Mouse (Mus musculus) brown adipose tissue, adult 24 weeks (tissue): ENCODE measurements around the gene Rnaseh2a. TPM values are rescaled to one million over a fixed set of nuclear protein-coding genes. Genes with fewer than 3 reads are reported as not detected.

ENCODE experiments used
- H3K27ac ChIP-seq: fragments of 200-500 bp; replicated peaks from 2 replicates; pipeline ENCODE4 v1.5.1; 2012; ENCODE audit warnings: low read depth, mild to moderate bottlenecking, low read length
- H3K4me1 ChIP-seq: fragments of 200-500 bp; 2 replicates; pipeline ENCODE4 v1.6.1; 2012; ENCODE audit warnings: low read length, mixed read lengths; ENCODE audit not compliant: control insufficient read depth, insufficient read depth, insufficient read length
- H3K4me3 ChIP-seq: fragments of 200-500 bp; 2 replicates; pipeline ENCODE4 v1.5.1; 2012; ENCODE audit warnings: low read depth, mild to moderate bottlenecking, low read length, moderate library complexity; ENCODE audit not compliant: insufficient read depth
- polyA plus RNA-seq: library from polyadenylated mRNA; stranded (reverse); fragments of >200 nt; gene quantifications from 2 replicates; pipeline ENCODE4 v1.2.4, GENCODE M21; 2012; ENCODE audit not compliant: missing spikeins, insufficient read depth, insufficient read length

Rnaseh2a gene
- polyA plus RNA-seq, 1 experiment, result 26.6 TPM

DNA sequence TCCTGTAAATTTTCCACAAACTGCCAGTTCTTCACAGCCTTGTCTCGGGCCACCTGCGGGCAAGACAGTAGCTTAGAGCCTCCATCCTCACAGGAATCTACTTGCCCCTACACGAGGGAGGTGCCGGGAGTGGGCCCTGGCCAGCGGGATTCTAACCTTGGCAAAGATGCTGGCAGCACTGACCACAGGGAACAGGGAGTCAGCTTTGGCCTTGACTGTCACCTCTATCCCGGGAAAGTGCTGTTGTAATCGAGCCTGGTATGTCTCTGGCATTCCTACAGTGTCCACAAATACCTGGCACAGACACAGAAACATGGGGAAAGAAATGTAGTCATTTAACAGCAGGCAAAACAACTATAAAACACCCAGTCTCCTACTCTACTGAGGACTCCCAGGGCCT lies 9.8 kb downstream of the Rnaseh2a start:
- H3K4me1 ChIP-seq, result no peaks in the 10 kb centered on the region
- H3K4me3 ChIP-seq, result no peak overlapping the region
- H3K27ac ChIP-seq, result no peak overlapping the region

DNA sequence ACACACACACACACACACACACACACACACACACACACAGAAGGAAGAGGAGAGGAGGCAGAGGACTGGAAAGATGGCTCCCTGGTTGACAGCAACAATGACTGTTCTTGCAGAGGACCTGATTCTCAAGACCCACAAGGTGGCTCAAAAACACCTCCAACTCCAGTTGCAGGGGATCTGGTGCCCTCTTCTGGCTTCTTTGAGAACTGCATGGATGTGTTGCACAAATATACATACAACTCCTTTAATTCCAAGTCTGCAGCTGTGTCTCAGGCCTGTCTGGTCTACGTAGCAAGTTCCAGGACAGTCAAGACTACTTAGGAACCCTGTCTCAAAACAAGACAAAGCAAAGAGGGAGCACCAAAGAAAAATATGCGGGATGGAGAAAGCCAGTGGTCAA lies 12.8 kb downstream of the Rnaseh2a start:
- H3K4me1 ChIP-seq, result no peaks in the 10 kb centered on the region
- no peak overlapping the region for H3K27ac ChIP-seq
- H3K4me3 ChIP-seq, result no peak overlapping the region

DNA sequence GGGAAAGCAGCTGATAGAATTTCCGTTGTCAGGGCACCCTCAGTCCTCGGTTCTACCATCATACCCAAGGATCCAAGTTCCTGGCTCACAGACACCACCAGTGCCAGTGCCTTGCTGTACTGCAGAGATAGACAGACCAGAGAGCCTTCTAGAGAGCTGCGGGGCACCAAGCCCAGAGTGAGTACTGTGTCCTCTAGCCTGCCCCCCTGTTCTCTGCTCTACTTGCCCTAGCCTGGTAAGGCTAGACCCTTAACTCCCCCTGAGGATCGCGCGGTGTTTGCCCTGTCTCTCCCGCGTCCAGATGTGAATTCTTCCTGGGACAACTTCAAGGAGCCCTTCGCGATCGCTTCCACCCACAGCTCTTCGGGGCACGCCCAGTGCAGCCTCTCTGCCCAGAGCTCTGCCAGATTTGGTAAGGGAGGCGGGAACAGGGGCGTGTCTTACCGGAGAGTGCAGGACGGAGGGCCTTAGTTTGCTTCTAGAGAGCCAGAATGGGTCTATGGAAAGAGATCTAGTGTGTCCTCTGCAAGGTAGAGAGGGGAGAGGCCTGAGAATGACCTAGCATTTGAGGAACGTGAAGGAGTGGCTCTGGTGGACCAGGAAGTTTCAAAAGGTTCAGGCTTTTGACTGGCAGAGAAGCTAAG lies 16.8 kb downstream of the Rnaseh2a start:
- no peaks in the 10 kb centered on the region for H3K4me1 ChIP-seq
- H3K4me3 ChIP-seq, result no peak overlapping the region
- no peak overlapping the region for H3K27ac ChIP-seq

DNA sequence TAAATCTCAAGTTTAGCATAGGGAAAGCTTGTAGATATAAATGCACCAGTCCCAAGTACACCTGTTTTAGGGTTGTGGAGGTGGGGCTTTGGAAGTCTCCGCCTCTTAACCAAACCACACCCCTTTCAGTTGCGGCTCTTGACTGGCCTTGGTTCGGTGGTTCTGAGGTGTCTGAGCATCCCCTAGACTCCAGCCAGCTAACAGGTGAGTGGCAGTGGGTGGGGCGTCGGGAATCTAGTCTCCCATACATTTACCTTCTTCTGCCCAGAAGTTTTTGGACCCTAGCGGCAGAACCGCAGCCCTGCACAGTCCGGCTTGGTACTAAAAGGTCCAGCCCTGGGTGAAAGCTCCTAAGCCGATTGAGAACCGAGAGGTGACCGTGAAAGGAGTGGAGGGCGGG lies 19.8 kb downstream of the Rnaseh2a start:
- Histone ChIP-seq H3K4me1 (no peaks in the 10 kb centered on the region), H3K27ac (no peak overlapping the region)

DNA sequence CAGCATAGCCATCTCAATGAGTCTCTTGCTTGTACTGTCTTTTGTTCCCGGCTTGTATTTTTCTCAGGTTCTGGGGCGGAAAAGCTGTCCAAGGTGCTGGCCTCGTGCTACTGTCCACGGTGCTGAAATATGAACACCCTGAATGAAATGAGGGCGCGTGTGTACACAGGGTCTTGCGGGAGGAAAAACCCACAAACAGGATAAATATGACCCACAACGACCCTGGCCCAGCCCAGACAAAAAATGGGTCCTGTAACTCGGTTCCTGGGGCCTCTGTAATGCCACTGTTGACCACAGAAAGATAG lies 22.4 kb downstream of the Rnaseh2a start:
- no peaks in the 10 kb centered on the region for H3K4me1 ChIP-seq
- no peak overlapping the region for H3K27ac ChIP-seq
- no peak overlapping the region for H3K4me3 ChIP-seq

More for the DNA sequence above, 19.8 kb downstream of the Rnaseh2a start:
- no peak overlapping the region for H3K4me3 ChIP-seq

DNA sequence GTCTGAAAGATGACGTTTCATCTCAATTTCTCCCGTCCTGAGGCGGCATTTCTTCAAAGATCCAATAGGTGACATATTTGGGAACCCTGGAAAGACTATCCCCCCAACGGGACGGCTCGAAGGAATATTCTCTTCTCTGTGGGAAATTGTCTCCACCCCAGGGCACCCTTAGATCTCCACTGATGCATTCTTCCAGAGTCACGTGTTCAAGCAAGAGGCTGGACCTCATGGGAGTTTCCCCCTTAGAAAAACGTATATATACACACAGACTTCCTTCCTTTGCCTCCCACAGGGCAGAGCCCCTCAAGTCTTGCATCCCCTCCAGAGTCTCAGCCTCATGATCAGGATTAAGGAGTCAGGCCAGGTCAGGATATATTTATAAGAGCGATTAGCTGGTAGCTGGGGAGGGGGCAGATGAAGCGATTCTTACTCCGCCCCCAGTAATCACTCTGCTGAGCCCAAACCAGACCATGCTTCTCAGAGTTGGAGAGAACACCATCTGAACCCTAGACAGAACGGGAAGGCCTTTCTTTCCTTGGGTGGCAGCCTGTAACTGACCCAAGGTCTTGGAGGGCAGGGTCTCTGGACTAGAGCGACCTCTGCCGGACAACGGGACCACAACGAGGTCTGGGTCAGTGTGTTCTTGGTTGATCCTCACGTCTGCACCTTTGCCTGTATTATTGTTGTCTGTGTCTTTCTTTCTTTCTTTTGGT lies 22.9 kb downstream of the Rnaseh2a start, which contains the start of gene Rtbdn:
Gene Rtbdn, plus strand, starts transcription at position 464 of the 713 bp plus-strand sequence.
- H3K4me3 ChIP-seq, result peak within 1 kb of the TSS; percentile 20
- H3K27ac ChIP-seq, result no peak within 1 kb of the TSS
- no peaks in the 10 kb centered on the region for H3K4me1 ChIP-seq

DNA sequence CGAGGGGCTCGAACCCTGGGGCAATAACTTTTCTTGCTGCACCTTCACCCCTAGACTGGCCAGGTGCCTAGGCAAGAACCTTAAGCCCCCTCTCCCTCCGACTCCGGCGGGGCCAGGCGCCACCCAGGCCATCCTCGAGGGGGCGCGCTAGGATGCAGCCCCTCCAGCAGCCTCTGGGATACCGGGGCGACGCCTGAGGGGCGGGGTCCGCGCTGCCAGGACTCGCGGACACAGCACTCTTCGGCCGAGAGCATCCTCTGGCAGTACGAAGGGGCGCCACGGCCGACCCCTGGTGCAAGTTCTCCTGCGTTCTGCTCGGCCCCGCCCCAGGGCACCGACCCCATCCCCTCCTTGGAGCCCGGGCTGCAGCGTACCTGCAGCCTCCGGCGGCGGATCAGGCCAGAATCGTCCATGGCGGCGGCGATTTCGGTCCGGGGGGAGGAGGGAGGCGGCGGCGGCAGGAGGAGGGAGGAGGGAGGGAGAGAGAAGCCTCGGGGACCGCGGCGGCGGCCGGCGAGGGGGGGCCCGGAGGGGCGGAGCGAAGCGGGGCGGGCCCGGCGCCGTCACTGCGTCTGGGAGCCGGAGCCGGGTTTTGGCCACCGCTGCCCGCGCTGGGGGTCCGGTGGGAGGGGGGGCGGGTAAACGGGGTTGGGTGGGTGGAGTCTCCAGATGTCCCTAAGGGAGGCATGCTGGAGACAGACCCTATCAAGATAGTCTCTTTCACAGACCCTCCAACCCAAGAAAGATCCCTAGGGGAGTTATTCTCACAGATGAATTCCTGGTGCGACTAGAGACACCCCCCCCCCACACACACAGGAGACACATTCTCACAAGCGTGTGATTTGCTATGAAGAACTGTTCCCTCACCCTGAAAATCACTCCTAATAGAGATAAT lies 23.7 kb downstream of the Rnaseh2a start:
- Histone ChIP-seq H3K4me1 (no peaks in the 10 kb centered on the region), H3K27ac (no peak overlapping the region), H3K4me3 (peak overlapping the region; percentile 20)

DNA sequence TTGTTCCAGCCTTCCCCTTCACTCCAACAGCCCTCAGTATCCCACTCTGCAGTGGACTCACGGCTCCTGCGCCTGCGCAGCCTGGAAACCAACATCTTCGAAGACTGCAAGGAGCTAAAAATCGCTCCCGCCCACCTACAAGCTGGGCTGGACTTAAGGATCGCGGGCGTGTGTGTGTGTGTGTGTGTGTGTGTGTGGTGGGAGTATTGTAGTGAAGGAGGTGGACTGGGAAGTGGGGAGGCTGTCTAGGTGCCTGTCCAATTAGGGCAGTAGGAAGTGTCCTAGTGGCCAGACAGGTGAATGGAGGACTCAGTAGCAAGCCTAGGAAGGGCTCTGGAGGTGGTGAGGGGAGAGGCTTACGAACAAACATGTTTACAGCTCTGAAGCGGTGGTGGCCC lies 24.3 kb downstream of the Rnaseh2a start:
- Histone ChIP-seq H3K27ac (no peak overlapping the region), H3K4me1 (no peaks in the 10 kb centered on the region), H3K4me3 (peak overlapping the region; percentile 20; the same call in 1 of the 2 replicates)

DNA sequence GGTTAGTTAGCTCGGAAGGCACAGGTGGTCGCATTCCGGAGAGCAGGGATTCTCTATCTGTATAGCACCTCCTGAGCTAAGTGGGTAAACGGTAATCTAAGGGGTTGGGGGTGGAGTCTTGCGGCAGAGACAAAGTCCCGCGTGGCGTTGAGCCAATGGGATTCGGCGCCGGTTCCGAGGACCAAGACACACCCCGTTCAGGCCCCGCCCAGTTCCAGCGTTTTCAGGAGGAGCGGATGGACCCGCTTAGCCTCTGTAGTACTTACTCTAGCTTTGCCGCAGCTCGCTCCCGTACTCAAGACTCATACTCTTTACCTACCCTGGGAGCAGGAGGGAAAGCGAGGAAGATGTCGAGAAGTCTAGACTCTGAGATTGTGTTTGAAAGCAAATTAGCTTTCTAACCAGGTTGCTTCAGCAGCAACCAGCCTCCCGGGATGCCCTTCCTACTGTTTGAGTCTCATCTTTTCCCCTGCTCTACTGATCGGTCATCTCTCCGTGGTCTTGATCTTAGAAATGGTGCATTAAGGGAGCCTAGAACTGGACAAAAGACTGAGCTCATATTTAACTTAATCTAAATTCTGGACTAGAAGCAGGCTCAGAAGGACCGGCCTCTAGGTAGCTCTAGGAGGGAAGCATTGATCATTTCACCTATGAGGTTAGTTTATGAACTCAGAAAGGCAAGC lies 24.9 kb downstream of the Rnaseh2a start:
- no peak overlapping the region for H3K27ac ChIP-seq
- H3K4me1 ChIP-seq, result no peaks in the 10 kb centered on the region
- H3K4me3 ChIP-seq, result peak overlapping the region; percentile 30

DNA sequence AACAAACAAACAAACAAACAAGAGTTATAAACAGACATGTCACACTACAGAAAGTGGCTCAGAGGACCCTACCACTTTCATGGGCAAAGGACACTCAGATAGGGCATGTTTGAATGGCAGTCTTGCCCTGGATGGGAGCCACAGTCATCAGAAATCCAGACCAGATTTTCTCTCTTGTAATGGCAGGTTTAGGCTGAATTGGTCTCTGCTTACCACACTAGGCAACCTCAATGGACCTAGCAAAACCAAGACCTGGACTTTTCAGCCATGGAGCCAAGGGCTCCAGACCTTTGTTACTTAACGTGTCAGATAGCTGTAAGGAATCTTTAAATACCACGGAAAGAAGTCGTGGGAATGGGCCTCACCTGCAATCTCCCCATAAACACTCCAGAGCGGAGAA lies 25.9 kb downstream of the Rnaseh2a start:
- Histone ChIP-seq H3K4me3 (no peak overlapping the region), H3K4me1 (no peaks in the 10 kb centered on the region), H3K27ac (no peak overlapping the region)

DNA sequence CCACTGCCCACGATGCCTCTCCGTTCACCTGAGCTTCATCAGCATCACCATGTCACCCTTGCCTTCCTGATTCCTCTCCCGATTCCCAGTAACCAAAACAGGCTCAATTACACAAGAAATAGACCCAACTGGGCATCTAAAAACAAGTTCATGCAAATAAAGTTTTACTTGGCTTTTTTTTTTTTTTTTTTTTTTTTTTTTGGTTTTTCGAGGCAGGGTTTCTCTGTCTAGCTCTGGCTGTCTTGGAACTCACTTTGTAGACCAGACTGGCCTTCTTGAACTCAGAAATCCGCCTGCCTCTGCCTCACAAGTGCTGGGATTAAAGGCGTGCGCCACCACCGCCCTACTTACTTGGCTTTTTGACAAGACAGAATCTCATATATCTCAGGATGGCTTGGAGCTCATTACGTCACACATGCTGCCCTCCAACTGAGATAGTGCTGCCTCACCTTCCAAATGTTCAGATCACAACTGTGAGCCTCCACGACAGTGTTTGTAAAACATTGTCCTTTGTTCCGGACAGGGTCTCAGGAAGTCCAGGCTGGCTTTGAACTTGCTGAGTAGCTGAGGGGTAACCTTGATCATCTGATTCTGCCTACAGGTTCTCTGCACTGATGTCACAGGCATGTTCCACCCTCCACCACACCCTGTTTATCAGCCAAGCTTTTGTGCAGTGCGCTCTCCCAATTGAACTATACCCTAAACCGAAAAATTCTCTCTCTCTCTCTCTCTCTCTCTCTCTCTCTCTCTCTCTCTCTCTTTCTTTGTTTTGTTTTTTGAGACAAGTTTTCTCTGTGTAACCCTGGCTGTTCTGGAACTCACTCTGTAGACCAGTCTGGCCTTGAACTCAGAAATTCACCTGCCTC lies 31.7 kb downstream of the Rnaseh2a start:
- Histone ChIP-seq H3K27ac (no peak overlapping the region), H3K4me3 (no peak overlapping the region), H3K4me1 (0 out of 2 replicates have a peak, but pooled peaks cover 2% of the 10 kb centered on the region)

DNA sequence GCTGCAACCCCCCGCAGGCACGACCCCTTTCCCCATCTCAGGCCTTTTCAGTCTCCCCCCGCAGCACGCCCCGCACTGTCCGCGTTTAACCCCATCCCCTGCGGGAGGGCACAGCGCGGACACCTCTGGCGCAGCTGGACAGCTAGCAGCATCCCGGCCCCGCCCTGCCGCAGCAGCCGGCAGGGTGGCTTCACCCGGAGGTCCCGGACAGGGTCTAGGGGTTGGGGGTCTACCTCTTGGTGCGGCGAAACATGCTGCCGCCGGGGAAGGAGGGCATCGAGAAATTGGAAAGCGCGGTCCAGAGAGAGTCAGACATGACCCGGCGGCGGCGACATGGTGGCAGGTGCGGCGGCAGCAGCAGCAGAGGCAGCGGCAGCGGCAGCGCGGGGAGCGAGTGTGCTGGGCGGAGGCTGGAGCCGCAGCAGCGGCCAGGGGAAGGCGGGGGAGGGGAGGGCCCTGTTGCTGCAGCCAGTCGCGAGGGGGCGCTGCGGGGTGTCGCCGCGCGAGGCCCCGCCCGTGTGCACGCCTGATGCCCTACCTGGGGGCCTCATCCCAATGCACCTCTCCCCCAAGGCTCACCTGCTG lies 32.5 kb downstream of the Rnaseh2a start, which contains the start of gene Mast1:
Gene Mast1, minus strand, starts transcription at position 398 of the 585 bp plus-strand sequence.
- H3K4me1 ChIP-seq, result 0 out of 2 replicates have a peak, but pooled peaks cover 2% of the 10 kb centered on the region
- H3K4me3 ChIP-seq, result peak within 1 kb of the TSS; percentile 29
- H3K27ac ChIP-seq, result no peak within 1 kb of the TSS

DNA sequence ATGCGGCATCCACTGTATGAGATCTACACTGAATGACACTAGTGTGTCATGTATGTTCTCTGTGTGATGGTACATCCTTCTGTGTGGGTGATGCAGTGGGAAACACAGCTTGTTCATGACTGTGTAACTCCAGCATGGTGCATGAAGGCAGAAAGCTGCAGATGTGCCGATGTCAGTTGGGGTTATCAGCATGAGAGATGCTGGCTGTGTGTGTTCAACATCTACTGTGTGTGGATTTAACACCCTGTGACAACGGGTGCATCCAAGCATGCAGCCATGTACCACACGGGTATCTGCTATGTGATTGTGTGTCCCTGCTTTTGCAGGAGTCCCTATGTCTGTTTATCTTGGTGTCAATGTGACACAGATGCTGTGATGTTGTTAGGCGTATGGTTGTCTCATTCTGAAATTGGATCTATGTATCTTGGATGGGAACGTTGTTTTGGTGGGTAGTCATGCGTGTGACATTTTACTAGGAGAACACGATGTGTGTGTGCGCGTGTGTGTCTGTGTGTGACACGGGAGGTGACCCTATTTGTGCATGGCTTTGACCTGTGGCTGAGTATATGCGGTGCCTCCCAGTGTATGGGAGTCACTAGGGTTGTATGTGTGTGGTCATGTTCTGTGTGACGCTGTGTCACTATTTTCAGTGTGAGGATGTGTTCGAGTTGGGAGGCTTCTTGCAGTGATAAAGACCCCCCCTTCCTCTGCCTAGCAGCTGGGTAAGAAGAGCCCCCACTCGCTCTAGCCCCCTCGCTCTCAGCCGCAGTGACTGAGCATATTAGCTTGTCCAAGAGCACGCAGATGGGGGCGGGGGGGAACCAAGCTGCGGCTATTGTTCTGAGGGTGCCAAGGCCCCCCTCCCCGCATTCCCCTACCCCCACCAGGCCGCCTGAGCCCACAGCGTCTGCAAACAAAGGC lies 33.3 kb downstream of the Rnaseh2a start:
- Histone ChIP-seq H3K27ac (no peak overlapping the region), H3K4me3 (no peak overlapping the region), H3K4me1 (0 out of 2 replicates have a peak, but pooled peaks cover 2% of the 10 kb centered on the region)
